Mouse (Mus musculus) myocyte (in vitro differentiated cells): ENCODE measurements at regions not wholly inside any gene's neighbourhood (a gene's known extent, or its start where the extent isn't known, plus 50 kb on each side); places are given as distances from the start of the nearest gene placed in this dataset.
A peak's percentile ranks its signal among the peaks of the same experiment; 100 is the strongest.

Experiments
- H3K27me3 ChIP-seq: one replicate; pipeline ENCODE4 v1.6.1; 2011; ENCODE audit not compliant: control insufficient read depth, insufficient read depth, insufficient read length
- H3K36me3 ChIP-seq: one replicate; pipeline ENCODE4 v1.6.1; 2011; ENCODE audit not compliant: control insufficient read depth, insufficient read depth
- H3K4me2 ChIP-seq: one replicate; pipeline ENCODE4 v1.6.1; 2011; ENCODE audit warnings: low read depth, control low read depth
- H3K4me3 ChIP-seq: one replicate; pipeline ENCODE4 v1.5.1; 2011; ENCODE audit warnings: mild to moderate bottlenecking, control low read depth, moderate library complexity
- H3K79me2 ChIP-seq: one replicate; pipeline ENCODE4 v1.6.1; 2011; ENCODE audit not compliant: control insufficient read depth, insufficient read depth
- H3ac ChIP-seq: one replicate; pipeline ENCODE4 v1.6.1; 2011; ENCODE audit not compliant: control insufficient read depth, insufficient read length
- CEBPB ChIP-seq: IDR thresholded peaks from 2 replicates; pipeline ENCODE4 v1.6.1; 2011; ENCODE audit warnings: mild to moderate bottlenecking, moderate library complexity; ENCODE audit not compliant: poor library complexity, insufficient read depth, severe bottlenecking
- E2F4 ChIP-seq: IDR thresholded peaks from one replicate; pipeline ENCODE4 v1.6.1; 2011; ENCODE audit warnings: mild to moderate bottlenecking, control low read depth, moderate library complexity; ENCODE audit not compliant: insufficient read depth
- MAX ChIP-seq: IDR thresholded peaks from one replicate; pipeline ENCODE4 v1.6.1; 2011; ENCODE audit warnings: low read depth, mild to moderate bottlenecking, control low read depth
- MYOD1 ChIP-seq, 3 experiments: IDR thresholded peaks; one replicate each; pipeline ENCODE4 v1.6.1; 2011; ENCODE audit warnings: control low read depth in 2 of 3, low read depth in 2 of 3, mild to moderate bottlenecking in 2 of 3, moderate library complexity in 1 of 3; ENCODE audit not compliant: insufficient read length in 2 of 3, control insufficient read depth in 1 of 3
- MYOG ChIP-seq, 3 experiments: IDR thresholded peaks; one replicate each; pipeline ENCODE4 v1.6.1; 2011; ENCODE audit warnings: control low read depth in 2 of 3, low read depth in 2 of 3, mild to moderate bottlenecking in 2 of 3; ENCODE audit not compliant: insufficient read length in 2 of 3, control insufficient read depth in 1 of 3, insufficient read depth in 1 of 3
- POLR2A ChIP-seq: IDR thresholded peaks from one replicate; pipeline ENCODE4 v1.6.1; 2011; ENCODE audit warnings: low read depth, mild to moderate bottlenecking, control low read depth, moderate library complexity; ENCODE audit not compliant: insufficient read length
- POLR2AphosphoS2 ChIP-seq: IDR thresholded peaks from one replicate; pipeline ENCODE4 v1.6.1; 2011; ENCODE audit warnings: low read depth, control low read depth; ENCODE audit not compliant: insufficient read length
- REST ChIP-seq: IDR thresholded peaks from one replicate; pipeline ENCODE4 v1.6.1; 2011; ENCODE audit warnings: mild to moderate bottlenecking, control low read depth, moderate library complexity; ENCODE audit not compliant: insufficient read depth, insufficient read length
- SRF ChIP-seq: IDR thresholded peaks from one replicate; pipeline ENCODE4 v1.6.1; 2011; ENCODE audit warnings: low read depth; ENCODE audit not compliant: control insufficient read depth, insufficient read length
- TCF12 ChIP-seq: IDR thresholded peaks from one replicate; pipeline ENCODE4 v1.6.1; 2011; ENCODE audit warnings: mild to moderate bottlenecking, control low read depth; ENCODE audit not compliant: poor library complexity, insufficient read depth, severe bottlenecking
- TCF3 ChIP-seq: IDR thresholded peaks from one replicate; pipeline ENCODE4 v1.6.1; 2011; ENCODE audit warnings: low read depth, control low read depth; ENCODE audit not compliant: insufficient read length
- USF1 ChIP-seq: IDR thresholded peaks from one replicate; pipeline ENCODE4 v1.6.1; 2011; ENCODE audit warnings: low read depth, mild to moderate bottlenecking, control low read depth, moderate library complexity

DNA sequence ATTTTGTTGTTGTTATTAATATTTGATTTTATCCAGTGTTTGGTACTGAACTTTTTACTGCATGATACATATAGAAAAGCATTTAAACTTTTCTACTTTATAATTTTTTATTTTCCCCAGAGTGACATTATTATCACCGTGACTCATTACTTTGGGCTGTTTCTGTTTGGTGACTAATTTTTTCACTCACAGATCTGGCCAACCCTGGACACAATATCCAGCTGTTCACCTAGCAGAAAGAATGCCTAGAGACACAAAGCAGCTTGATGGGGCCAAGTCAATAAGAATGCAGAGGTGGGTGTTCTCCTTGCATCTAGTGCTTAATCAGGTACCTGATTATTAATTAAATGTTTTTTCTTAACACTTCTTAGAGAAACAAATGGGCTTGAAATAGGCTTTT is 414.7 kb upstream of the Cdh9 start:
- Histone ChIP-seq H3K4me3 (no peak overlapping the region), H3ac (no peak overlapping the region), H3K36me3 (no peaks in the 10 kb centered on the region), H3K4me2 (no peak overlapping the region), H3K27me3 (no peaks in the 10 kb centered on the region), H3K79me2 (no peaks in the 10 kb centered on the region)
- no peak for TF ChIP-seq POLR2A
- no peak for TF ChIP-seq MAX
- TF ChIP-seq USF1 = no peak
- no peak for TF ChIP-seq E2F4
- no peak for TF ChIP-seq CEBPB
- no peak for TF ChIP-seq TCF12
- TF ChIP-seq POLR2AphosphoS2 = no peak

DNA sequence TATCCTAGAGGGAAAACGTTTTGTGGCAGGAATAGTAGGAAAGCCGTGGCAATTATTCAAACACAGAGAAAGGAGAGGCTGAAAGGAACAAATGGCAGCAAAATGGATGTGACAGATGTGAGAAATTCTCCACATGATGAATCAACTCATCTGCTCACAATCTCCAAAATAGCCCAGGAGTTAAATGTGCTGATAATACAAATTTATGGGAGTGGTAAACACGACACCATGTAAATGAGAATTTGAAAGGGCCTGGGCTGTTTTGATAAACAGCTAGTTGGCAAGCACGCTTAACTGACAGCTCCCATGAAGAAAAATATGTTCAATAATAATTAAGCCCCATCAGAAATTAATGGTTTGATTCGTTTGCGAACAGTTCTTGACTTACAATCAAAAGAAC is 413.9 kb upstream of the Cdh9 start:
- no peaks in the 10 kb centered on the region for H3K36me3 ChIP-seq
- TF ChIP-seq POLR2AphosphoS2 (no peak), MAX (no peak), TCF3 (no peak), REST (no peak), POLR2A (no peak), MYOD1 (IDR thresholded peaks at IDR 0.05; ENCODE audit: control insufficient read depth in 1 of 3, insufficient read length in 2 of 3, low read depth in 2 of 3) (no peak), CEBPB (no peak), USF1 (no peak), E2F4 (no peak), MYOG (IDR thresholded peaks at IDR 0.05; ENCODE audit: control insufficient read depth in 1 of 3, insufficient read depth in 1 of 3, insufficient read length in 2 of 3, low read depth in 2 of 3) (no peak), TCF12 (no peak), SRF (no peak)
- no peak overlapping the region for H3K4me2 ChIP-seq
- no peak overlapping the region for H3ac ChIP-seq
- no peaks in the 10 kb centered on the region for H3K79me2 ChIP-seq
- H3K4me3 ChIP-seq = no peak overlapping the region
- H3K27me3 ChIP-seq = no peaks in the 10 kb centered on the region

DNA sequence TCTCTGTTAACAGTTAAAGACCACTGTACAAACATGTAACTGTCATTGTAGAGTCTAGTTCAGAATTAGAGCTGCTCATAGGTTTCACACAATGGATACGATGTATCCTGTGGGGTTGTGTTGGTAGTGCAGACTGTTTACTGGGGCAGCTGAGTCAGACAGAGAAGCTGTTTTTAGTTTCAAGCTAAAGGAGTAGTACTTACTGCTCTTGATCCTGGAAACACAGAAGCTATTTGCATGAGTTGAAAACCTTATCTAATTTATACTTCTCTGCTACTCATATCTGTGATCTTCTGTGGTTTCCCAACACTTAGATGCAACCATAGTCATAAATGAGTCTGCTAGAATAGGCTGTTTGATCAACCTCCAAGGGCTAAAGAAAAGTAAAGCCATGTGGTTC is 413.5 kb upstream of the Cdh9 start:
- Histone ChIP-seq H3K4me3 (no peak overlapping the region), H3K27me3 (no peaks in the 10 kb centered on the region), H3K79me2 (no peaks in the 10 kb centered on the region), H3ac (no peak overlapping the region), H3K4me2 (peak overlapping the region; percentile 19), H3K36me3 (no peaks in the 10 kb centered on the region)
- no peak for TF ChIP-seq MAX
- no peak for TF ChIP-seq USF1
- no peak for TF ChIP-seq TCF3
- TF ChIP-seq POLR2A = no peak
- no peak for TF ChIP-seq CEBPB

GRCm38 (mm10) chr15:16326327-16326726 is 402.2 kb upstream of the Cdh9 start:
- H3K4me3 ChIP-seq = no peak overlapping the region
- H3ac ChIP-seq = no peak overlapping the region
- H3K27me3 ChIP-seq = no peaks in the 10 kb centered on the region
- TF ChIP-seq E2F4 = no peak
- TF ChIP-seq CEBPB = no peak
- TF ChIP-seq MYOG (IDR thresholded peaks at IDR 0.05; ENCODE audit: control insufficient read depth in 1 of 3, insufficient read depth in 1 of 3, insufficient read length in 2 of 3, low read depth in 2 of 3) = no peak
- TF ChIP-seq REST = no peak
- no peak for TF ChIP-seq SRF
- no peak for TF ChIP-seq POLR2AphosphoS2
- TF ChIP-seq TCF12 = no peak
- H3K79me2 ChIP-seq = no peaks in the 10 kb centered on the region
- H3K4me2 ChIP-seq = no peak overlapping the region
- no peaks in the 10 kb centered on the region for H3K36me3 ChIP-seq
